Mouse (Mus musculus) heart, postnatal 4 days (tissue): ENCODE results near the gene Trmt2b. TPM values are rescaled to one million over a fixed set of nuclear protein-coding genes. Genes with fewer than 3 reads are reported as not detected.
"Not testable (repeated sequence)": the region's sequence is repeated elsewhere in the genome, so short reads cannot be mapped to it uniquely, and the experiment has no call there.

ENCODE experiments used
- DNase-seq: peaks from one replicate; pipeline ENCODE4 v3.0.0; 2021
- total RNA-seq, 2 experiments: library from RNA; stranded (reverse); gene quantifications; 2 replicates each; pipeline ENCODE4 v1.2.3; 2021

Trmt2b gene
- total RNA-seq, result 10 to 100 TPM; 43.0 to 51.6 TPM

DNA sequence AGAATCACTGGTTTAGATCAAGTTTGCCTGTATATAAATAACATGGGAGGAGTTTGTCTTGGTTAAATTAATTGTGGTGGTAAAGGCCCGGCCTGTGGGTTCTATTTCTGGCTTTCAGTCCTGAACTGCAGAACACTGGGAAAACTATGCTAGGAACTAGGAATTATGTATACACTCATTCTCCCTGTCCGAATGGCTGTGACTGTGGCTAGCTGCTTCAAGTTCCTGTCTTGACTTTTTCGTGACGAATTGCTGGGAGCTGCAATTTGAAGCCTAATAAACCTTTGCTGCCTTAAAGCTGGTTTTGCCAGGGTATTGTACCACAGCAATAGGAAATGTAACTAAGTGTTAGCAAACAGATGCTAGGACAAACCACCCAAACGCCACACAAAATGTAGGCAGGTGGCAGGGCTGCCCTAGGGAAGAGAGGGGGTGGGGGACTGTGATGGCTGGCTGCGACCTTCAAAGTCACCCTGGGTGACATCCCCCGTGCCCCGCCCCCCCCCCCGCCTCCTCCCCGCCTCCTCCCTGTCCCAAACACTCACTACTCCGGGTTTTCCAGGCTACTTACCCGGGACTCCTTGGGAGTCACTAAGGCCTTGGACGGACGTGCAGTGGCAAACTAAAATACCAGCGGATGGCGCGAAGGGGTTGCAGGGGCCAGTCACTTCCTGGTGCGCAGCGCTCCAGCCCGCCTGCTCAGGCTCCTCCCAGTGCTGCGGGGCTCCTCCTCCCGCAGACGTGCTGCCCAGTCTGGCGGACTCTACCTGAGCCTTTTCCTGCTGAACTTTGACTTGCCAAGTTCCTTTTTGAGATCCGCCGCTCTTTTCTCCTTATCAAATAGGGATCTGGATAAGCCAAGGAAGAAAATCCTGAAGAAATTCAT lies at the start of gene Trmt2b:
TSS of gene Trmt2b (minus strand) at position 710 of the 886 bp plus-strand sequence.
- peak; percentile 70 for DNase-seq

DNA sequence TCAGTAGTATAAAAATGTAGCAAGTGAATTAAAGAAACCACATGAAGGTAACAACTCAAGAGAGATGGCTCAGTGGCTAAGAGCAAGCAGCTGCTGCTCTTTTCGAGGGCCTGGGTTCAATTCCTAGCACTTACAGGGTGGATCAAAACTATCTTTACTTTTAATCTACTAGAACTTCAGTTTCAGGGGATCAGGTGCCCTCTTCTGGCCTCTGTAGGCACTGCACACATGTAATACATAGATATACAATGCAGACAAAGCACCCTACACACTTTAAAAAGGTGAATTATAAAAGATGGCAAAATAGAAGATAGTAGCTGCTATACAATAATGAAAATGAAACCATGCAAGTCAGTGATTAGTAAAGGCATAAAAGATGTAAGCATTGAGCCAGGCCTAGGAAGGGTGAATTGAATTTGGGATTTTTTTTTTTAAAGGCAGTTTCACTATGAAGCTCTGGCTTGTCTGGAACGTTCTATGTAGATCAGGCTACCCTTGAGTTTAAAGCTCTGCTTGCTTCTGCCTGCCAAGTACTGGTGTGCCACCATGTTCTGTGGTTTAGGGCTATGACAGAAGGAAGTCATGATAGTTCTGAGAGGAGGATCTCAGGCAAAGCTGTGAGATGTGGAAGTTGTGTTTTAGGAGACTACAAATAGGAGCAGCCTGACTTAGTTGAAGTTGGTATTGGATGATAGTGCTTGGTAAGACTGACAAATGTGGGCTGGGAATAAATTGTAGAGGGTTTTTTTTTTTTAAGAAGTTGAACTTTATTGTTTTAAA lies 42.6 kb upstream of the Trmt2b start:
- peak; percentile 22 for DNase-seq

DNA sequence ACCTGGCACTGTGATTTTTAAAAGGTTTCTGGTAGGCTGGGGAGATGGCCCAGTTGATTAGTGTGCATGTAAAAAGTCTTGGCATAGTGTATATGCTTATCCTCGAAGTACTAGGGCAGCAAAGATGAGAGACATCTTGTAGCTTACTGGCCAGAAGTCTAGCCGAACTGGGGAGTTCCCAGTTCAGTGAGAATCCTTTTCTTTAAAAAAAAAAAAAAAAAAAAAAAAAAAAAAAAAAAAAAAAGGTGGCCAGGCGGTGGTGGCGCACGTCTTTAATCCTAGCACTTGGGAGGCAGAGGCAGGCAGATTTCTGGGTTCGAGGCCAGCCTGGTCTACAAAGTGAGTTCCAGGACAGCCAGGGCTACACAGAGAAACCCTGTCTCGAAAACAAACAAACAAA lies 34.4 kb upstream of the Trmt2b start:
- DNase-seq, result not testable (repeated sequence)

DNA sequence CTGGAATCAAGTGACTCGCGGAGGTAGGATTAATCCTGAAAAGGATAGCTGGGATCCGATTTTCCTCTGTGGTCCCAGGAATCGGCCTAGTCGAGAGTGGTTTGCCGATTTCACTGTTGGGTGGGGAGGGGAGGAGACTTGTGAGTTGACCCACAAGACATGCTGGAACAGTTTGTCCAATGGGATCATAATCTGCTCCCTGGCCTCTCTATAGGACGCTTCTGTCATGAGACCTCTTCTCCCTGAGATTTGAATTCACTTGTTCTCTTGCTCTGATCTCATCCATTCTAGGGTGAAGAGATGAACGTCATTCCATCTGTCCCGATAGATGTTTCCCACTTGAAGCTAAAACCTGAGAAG lies 31.5 kb upstream of the Trmt2b start:
- DNase-seq, result no peak

DNA sequence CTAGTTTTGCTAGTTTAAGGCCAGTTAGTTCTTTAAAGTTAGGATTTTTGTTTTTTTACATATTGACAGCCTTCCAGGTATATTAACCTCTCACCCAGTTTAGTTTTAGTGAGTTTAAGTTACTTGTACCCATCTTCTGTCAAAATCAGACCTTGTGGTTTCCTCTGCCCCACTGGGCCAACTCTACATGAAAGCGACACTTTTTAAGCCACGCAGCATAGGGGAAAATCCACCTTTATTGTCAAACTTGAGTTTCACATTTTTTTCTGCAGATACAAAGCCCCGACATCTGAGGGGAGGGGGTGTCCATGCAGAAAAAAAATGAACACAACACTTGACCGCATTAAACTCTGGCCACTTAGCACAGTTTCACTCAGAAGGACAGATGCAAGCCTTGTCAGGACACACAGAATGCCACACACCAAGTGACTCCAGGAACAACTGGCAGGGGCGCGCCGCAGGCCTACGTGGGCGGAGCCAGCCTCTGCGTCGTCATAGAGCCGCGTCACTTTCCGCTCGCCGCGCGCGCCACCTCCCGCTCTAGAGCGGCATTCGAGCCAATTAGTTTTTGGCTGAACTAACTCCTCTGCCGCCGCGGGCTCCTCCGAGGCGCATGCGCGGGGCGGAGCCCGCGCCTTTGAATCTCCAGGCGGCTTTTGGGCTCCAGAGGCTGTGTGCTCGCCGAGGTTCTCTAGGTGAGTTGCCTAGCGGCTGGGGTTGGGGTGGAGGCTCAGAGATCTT lies 30.9 kb upstream of the Trmt2b start, which contains the start of gene Cenpi:
TSS of gene Cenpi (plus strand) at position 551 of the 741 bp plus-strand sequence.
- peak; percentile 90 for DNase-seq

DNA sequence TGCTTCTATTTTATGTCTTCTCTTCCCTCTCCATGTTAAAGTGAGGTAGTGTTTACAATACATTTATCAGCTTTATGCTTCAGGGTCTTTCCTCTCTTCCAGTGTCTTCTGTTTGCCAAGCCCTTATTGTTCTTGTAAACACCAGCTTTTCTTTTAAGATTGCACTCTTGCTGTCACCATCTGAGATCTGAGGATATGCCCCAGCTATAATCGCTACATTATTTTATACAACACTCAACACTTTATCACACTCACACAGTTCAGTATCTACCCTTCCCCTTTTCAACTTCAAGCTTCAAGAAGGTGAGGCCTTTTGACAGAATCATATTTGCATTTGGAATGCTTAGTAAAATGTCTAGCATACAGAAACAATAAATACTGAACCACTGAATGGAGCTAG lies 26.5 kb upstream of the Trmt2b start:
- no peak for DNase-seq

DNA sequence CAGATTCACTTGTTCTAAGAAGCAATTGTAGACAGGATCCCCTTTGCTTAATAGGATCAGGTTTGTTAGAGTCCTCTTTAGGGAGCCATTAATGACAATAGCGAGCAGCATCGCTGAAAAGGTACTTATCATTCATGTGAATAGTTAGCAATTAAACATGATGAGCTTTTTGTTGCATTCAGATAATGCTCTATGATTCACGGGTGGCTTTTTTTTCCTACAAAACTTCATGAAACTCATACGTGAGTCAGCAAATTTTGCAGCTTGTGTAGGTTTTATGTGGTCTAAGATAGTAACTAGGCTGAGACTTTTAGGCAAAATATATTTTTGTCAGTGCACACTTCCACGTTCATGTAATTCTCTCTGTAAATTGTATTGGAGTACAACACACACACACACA lies 23.4 kb upstream of the Trmt2b start:
- no peak for DNase-seq

DNA sequence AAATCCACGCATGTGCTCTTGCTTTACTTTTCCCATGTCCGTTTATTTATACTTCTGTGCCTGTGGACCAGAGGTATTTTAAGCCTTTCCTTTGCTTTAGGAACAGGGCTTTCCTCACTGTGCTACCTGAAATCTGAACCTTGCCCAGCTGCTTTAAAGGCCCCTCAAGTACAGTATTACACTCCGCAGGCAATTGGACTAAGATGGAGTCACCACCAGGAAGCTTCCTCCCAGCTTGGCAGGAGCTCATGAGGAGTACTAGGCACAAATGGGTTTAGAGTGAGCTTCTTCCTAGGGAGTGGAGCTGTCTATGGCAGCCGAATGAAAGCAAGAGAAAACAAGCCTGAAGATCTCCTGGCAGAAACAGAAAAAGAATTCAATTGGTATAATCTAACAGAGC lies 20.4 kb upstream of the Trmt2b start:
- DNase-seq, result no peak

DNA sequence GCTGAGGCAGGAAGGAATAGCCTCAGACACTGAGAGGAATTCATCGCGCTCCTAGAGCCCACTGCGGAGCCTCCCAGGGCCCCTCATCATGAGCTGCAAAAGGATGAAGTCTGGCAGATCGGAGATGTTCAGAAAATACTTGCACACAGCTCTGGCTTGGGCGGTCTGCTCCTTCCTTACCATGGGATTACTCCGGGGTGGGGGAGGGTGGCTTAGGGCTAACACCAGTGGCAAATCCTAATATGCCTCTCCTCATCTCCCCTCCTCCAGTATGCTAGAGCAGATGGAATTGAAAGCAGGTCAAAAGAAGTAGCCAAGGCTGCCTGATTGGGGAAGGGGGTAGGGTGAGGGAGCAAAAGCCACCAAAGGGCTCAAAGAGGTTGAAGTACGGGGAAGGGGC lies 20.0 kb upstream of the Trmt2b start:
- no peak for DNase-seq

DNA sequence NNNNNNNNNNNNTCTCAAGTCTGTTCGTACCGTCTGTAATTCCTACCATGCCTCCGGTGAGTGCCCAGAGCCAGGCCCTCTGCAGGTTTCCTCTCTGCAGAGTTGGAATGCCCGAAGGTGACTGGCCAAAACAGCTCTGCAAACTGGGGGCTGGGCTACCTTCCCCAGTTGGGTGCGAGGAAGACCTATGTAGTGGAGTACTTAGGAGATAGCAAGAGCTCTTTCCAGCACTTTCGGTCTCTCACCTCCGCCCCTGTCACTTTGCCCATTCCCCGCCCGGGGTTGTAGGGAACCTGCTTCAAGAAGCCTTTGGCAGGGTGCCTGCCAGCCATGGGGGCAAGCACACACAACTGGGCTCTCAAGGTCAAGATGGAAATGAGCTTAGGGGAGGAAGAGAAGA lies 19.5 kb upstream of the Trmt2b start:
- peak; percentile 25 for DNase-seq

DNA sequence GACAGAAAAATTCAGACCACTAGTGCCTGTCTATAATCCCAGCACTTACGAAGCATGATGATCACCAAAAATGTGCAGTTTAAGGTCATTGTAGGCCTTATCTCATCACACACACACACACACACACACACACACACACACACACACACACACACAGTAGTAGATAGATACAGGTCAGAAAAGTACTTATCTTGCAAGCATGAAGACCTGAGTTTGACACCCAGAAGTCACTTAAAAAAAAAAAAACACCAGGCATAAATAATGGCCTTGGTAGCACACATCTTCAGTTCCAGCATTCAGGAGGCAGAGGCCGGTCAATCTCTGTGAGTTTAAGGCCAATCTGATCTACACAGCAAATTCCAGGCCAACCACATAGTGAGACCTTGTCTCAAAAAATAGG lies 10.5 kb upstream of the Trmt2b start:
- no peak for DNase-seq

DNA sequence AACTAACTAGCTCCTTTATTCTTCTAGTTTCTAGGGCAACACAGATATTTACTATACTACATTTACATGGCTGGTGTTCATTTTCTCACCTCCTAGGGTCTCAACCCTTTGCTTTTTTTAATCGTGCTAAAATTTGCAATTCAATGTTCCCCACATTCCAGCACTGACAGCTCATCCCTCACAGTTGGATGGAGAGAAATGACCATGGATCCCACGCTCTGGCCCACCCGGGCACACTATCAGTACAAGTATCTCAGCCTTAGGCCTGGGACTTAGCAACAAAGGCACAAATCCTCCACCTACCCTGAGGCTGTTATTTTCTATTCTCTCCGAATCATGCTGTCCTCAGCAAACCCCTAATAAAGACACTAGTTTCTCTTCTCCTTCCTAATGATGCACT lies 9.0 kb upstream of the Trmt2b start:
- DNase-seq, result no peak

DNA sequence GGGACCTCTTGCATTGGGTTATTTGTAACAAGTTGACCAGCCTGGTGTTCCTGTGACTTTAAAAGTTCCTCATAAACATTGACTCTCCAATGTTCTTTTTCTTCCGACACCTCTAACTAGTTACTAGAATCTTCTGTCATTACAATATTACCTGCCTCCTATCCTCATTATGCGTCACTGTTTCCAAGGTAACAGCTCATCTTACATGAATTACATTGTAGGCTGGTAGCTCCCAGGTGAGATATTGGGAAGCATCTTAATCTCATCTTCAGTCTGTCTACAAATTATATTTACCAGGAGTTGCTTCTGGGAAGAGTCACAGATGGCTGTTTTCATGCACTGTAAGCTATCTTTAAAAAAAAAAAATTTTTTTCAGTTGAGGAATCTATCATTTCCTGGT lies 8.3 kb upstream of the Trmt2b start:
- DNase-seq, result no peak

DNA sequence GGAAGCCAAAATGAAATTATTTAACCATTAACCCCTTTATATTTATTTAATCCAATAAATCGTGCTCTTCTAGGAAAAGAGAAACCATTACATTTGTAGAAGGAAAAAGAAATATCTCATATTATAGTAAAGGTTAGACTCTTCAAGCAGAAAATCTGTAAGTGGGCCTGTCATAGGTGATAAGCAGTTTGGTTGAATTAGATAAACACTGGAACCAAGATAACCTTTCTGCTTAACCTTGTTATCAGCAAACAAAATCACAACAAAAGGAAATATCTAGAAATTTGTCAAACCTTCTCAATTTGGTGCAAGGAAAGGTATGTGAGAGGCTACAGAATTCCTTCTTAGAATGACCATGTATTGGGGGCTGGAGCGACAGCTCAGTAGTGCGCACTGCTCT lies 3.7 kb upstream of the Trmt2b start:
- DNase-seq, result no peak

DNA sequence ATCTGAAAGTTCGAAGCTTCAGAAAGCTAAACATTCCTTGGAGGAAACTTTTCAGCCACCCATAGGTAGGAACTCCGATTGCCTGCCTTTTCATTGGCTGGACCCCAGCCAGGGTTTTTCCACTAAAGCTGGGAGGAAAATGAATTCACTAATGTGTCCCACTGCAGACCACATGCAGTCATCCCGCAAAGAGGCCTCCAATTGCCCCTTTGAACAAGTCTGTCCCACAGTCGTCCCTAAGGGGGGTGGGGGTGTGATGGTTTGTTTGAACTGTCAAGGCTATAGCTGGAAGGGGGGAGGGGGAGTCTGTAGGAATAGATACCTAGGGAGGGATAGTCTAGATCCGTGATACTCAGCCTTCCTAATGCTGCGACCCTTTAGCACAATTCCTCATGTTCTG lies 1.1 kb downstream of the Trmt2b start:
- peak; percentile 55 for DNase-seq

DNA sequence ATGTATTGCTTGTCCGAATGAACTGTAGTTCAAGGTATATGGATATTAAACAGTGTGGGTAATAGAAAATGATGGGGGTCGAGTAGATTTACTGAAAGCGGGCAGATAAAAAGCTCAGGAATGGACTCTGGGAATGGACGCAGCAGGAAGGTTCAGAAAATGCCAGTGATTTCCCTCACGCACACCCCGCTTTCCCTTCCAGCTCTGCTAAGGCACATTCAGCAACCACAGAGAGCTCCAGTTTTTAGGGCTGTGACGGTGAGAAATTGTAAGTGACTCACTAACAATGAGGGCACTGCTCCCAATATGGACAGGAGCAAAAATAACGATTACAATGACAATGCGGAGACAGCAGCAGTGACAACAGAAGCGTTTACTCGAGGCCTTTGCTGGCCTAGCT lies 14.7 kb downstream of the Trmt2b start:
- no peak for DNase-seq

DNA sequence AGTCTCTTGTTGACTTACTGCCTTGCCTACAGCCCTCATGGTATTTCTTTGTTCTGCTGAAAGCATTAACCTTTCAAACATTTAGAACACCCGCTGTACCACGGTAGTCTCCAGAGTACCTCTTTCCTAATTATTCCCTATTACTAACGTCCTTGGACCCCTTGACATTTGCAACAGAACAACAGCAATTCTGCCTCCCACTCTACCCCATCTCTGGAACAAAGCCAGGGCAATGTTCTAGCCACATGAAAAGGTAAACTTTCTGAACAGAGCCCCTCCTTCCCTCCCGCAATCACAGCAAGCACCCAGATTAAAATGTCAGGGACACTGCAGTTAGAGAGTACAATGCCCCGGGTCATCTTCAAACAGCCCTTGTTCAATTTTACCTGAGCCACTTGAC lies 15.6 kb downstream of the Trmt2b start:
- no peak for DNase-seq

DNA sequence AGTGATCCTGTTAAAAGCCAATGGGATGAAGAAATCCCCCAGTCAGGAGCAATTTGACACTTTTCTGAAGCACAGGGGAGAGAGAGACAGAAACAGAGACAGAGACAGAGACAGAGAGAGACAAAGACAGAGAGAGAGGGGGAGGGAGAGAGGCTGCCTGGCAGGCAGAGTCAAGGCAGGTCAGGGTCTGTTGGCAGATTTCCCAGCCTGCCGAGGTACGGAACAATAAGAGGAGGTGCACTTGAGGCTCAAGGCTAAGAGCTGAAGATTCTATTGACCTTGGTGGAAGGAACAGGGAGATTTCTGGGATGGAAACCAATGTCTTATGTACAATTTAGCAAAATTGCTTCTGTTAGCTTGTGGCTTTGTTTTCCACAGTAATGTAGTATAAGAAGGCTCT lies 28.6 kb downstream of the Trmt2b start:
- peak; percentile 23 for DNase-seq

DNA sequence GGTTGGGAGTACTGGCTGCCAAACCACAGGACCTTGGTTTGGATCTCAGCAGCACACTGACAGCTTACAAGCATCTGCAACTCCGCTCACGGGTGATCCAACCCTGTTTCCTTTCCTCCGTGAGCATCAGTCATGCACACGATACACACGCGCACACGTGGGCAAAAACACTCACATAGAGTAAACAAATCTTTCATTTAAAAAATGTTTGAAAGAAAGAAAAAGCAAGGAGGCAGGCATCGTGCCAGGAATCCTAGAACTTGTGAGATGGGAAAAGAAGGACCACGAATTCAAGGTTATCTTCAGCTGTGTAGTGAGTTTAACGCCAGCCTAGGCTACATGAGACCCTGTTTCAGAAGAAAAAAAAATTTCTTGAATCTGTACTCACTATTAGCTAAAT lies 30.8 kb downstream of the Trmt2b start:
- no peak for DNase-seq

DNA sequence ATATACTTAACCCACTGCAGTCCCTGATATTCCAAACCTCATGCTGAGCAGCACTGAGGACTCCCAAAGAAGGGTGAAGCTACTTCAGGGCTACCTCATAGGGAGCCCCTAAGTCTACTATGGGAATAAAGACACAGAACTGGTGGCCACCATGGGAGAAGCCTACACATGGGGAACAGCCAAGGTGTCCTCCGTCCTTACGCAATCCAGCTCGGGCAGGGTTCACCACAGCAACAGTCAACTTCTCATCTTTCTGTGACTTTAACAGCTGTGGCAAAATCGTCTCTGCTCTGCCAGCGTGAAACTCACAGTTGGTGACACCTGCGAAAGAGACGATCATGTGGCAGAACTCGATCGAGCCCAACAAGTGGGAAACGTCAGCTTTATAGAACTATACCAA lies 38.5 kb downstream of the Trmt2b start:
- DNase-seq, result no peak

DNA sequence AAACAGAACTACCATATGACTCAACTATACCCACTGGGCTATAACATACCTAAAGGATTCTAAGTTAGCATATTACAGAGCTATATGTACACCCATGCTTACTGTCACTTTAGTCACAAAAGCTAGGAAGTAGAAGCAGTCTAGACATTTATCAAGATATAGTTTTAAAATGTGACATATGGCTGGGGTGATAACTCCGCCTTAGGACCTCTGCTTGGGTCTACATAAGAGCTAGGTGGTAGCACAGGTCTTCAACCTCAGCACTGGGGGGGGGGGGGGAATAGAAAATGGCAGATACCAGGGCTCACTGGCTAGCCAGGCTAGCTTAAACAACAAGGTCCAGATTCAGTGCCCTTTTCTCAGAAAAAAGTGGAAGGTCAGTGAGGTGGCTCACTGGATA lies 43.7 kb downstream of the Trmt2b start:
- DNase-seq, result no peak

DNA sequence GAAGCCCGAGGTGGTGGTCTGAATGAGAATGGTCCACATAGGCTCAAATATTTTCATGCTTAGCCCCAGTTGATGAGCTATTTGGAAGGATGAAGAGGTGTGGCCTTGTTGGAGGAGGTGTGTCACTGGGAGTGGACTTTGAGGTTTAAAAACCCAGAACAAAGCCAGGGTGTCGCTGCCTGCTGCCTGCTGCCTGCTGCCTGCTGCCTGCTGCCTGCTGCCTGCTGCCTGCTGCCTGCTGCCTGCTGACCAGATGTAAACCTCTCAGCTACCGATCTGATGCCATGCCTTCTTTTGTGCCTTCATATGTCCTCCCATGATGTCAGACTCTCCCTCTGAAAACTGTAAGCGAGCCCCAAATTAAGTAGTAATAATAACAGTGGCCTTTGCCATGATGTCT lies 54.9 kb downstream of the Trmt2b start, which contains the start of gene Nox1:
TSS of gene Nox1 (minus strand) at position 101 of the 400 bp plus-strand sequence.
- DNase-seq, result no peak

DNA sequence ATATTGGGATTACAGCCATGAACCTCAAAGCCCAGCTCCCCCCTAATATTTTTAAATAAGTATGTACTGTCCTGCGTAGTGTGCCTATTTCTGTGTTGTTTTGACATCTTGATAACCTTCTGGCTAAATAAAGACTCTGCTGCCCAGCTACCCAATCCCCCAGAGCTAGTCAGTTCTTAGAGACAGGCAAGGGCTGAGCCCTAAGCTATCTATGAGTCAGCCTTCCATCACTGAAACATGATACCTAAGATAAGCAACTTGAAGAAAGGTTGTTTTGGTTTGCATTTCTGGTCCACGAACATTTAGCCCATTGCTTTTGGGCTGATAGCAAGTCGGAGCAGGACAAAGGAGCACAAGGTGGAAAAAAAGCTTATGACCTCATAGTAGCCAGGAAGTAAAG lies 56.2 kb downstream of the Trmt2b start:
- DNase-seq, result no peak
